Mouse (Mus musculus) left cerebral cortex, adult 2 months (tissue): ENCODE measurements around the gene Got1. TPM values are rescaled to one million over a fixed set of nuclear protein-coding genes. Genes with fewer than 3 reads are reported as not detected.
A peak's percentile ranks its signal among the peaks of the same experiment; 100 is the strongest.

Source experiments
- DNase-seq, 2 experiments: peaks; one replicate each; pipeline ENCODE4 v3.0.0; 2021 to 2022; ENCODE audit warnings: low spot score in 2 of 2, mixed read lengths in 1 of 2; ENCODE audit errors: extremely low spot score in 1 of 2
- H3K27ac ChIP-seq: fragments of 200-600 bp; 2 replicates; pipeline ENCODE4 v1.8.1; 2022
- H3K4me3 ChIP-seq: fragments of 200-600 bp; 2 replicates; pipeline ENCODE4 v1.8.1; 2022
- CTCF ChIP-seq: fragments of 200-600 bp; IDR thresholded peaks from 2 replicates; pipeline ENCODE4 v1.8.1; 2022; ENCODE audit warnings: antibody characterized with exemption, mild to moderate bottlenecking, moderate library complexity
- intact Hi-C: fragments of 180-260 bp; cut with DNase I; formaldehyde crosslinking; loops from one replicate; pipeline ENCODE4 v1.15.1; 2025
- total RNA-seq, 2 experiments: library from RNA; stranded (reverse); gene quantifications; 2 replicates each; pipeline ENCODE4 v1.2.3; 2021

Gene Got1
- total RNA-seq, 2 experiments from 2014 or later = 361 to 390 TPM

- intact Hi-C loops = loop anchor here (5.0 kb wide), 2 partner anchors 448 to 678 kb away; no protein-coding TSS in a partner anchor
- no peak for DNase-seq
- no peak for TF ChIP-seq CTCF
- no peak overlapping the region for H3K4me3 ChIP-seq
- H3K27ac ChIP-seq = no peak overlapping the region
Measured at GRCm38 (mm10) chr19:43475642-43476041, 48.8 kb downstream of the Got1 start.

- no peak for TF ChIP-seq CTCF
- intact Hi-C loops = no loop called here
- Histone ChIP-seq H3K4me3 (no peak overlapping the region), H3K27ac (no peak overlapping the region)
- no peak for DNase-seq
Measured at GRCm38 (mm10) chr19:43472781-43473180, 51.6 kb downstream of the Got1 start.

GRCm38 (mm10) chr19:43472331-43472730, 52.1 kb downstream of the Got1 start:
- intact Hi-C loops = no loop called here

GRCm38 (mm10) chr19:43469333-43469732, 55.1 kb downstream of the Got1 start:
- intact Hi-C loops = no loop called here
- Histone ChIP-seq H3K4me3 (no peak overlapping the region), H3K27ac (no peak overlapping the region)
- DNase-seq = no peak
- no peak for TF ChIP-seq CTCF

More at GRCm38 (mm10) chr19:43472331-43472730, 52.1 kb downstream of the Got1 start:
- Histone ChIP-seq H3K4me3 (no peak overlapping the region), H3K27ac (no peak overlapping the region)
- no peak for DNase-seq
- TF ChIP-seq CTCF = no peak

GRCm38 (mm10) chr19:43467927-43468685, 56.3 kb downstream of the Got1 start:
- peak in 1 of 2 experiments; percentile 50 for DNase-seq
- intact Hi-C loops = no loop called here
- no peak for TF ChIP-seq CTCF
- H3K4me3 ChIP-seq = no peak overlapping the region
- no peak overlapping the region for H3K27ac ChIP-seq

GRCm38 (mm10) chr19:43465601-43466255, 58.7 kb downstream of the Got1 start:
- TF ChIP-seq CTCF = no peak
- Histone ChIP-seq H3K27ac (no peak overlapping the region), H3K4me3 (no peak overlapping the region)
- intact Hi-C loops = no loop called here
- DNase-seq = no peak

- Histone ChIP-seq H3K4me3 (no peak overlapping the region), H3K27ac (no peak overlapping the region)
- DNase-seq = no peak
- intact Hi-C loops = no loop called here
- no peak for TF ChIP-seq CTCF
Measured at GRCm38 (mm10) chr19:43465076-43465475, 59.3 kb downstream of the Got1 start.

- Histone ChIP-seq H3K4me3 (no peak overlapping the region), H3K27ac (no peak overlapping the region)
- no peak for TF ChIP-seq CTCF
- intact Hi-C loops = no loop called here
- no peak for DNase-seq
Measured at GRCm38 (mm10) chr19:43464294-43464687, 60.1 kb downstream of the Got1 start.

GRCm38 (mm10) chr19:43463546-43464293, 60.7 kb downstream of the Got1 start:
- no peak for TF ChIP-seq CTCF
- Histone ChIP-seq H3K4me3 (no peak overlapping the region), H3K27ac (no peak overlapping the region)
- intact Hi-C loops = no loop called here
- no peak for DNase-seq

GRCm38 (mm10) chr19:43462141-43462540, 62.3 kb downstream of the Got1 start:
- intact Hi-C loops = no loop called here
- TF ChIP-seq CTCF = no peak
- no peak overlapping the region for H3K27ac ChIP-seq
- no peak overlapping the region for H3K4me3 ChIP-seq
- DNase-seq = no peak

- intact Hi-C loops = no loop called here
- no peak overlapping the region for H3K4me3 ChIP-seq
- no peak for TF ChIP-seq CTCF
- no peak overlapping the region for H3K27ac ChIP-seq
- no peak for DNase-seq
Measured at GRCm38 (mm10) chr19:43460481-43460880, 63.9 kb downstream of the Got1 start.

GRCm38 (mm10) chr19:43459948-43460347, 64.5 kb downstream of the Got1 start:
- intact Hi-C loops = no loop called here
- H3K27ac ChIP-seq = no peak overlapping the region
- no peak overlapping the region for H3K4me3 ChIP-seq
- no peak for TF ChIP-seq CTCF
- no peak for DNase-seq
